ENCODE assay signal across 9 mouse cellular contexts in genomic region chr11:112860797-112861196, GRCm38 (mm10).
DNase-seq lines count a peak whose midpoint lies in the region; ATAC-seq lines count a peak whose summit lies in the region.
"Had no signal": no experiment of that assay in that cellular context is flagged by ENCODE, and none has a peak within 500 bp of the region (broad histone marks: within the 10 kb centered on the region; RNA-seq: fewer than 3 reads in every experiment).

No protein-coding gene starts in this region.

- H3K4me2 ChIP-seq in embryonic facial prominence, embryonic 11.5 days (ENCODE audit: low read depth, low read length) = no peak overlapping the region
- H3K4me2 ChIP-seq in forebrain, embryonic 13.5 days = peak overlapping the region; percentile 24; the same call in 1 of the 2 replicates
- H3K4me2 ChIP-seq in neural tube, embryonic 12.5 days (replicated peaks) = peak overlapping the region; percentile 35; the same call in 1 of the 2 replicates

- ATAC-seq in embryonic facial prominence, embryonic 11.5 days (replicated peaks; ENCODE audit: insufficient number of reproducible peaks, low FRiP score, low TSS enrichment, low read depth) = peak; percentile 90
- ATAC-seq in forebrain, embryonic 13.5 days = peak; percentile 96
- ATAC-seq in neural tube, embryonic 12.5 days (ENCODE audit: low FRiP score, low read depth) = peak; percentile 88

- no peak overlapping the region for H3K9ac ChIP-seq in embryonic facial prominence, embryonic 11.5 days (replicated peaks; ENCODE audit: low read length)
- peak overlapping the region; percentile 18; the same call in 1 of the 2 replicates for H3K9ac ChIP-seq in forebrain, embryonic 13.5 days
- peak overlapping the region; percentile 29; the same call in 1 of the 2 replicates for H3K9ac ChIP-seq in neural tube, embryonic 12.5 days

- H3K4me1 ChIP-seq in embryonic facial prominence, embryonic 11.5 days (ENCODE audit: control insufficient read depth, insufficient read depth, low read length) = no peaks in the 10 kb centered on the region
- peaks cover 23% of the 10 kb centered on the region for H3K4me1 ChIP-seq in forebrain, embryonic 13.5 days
- H3K4me1 ChIP-seq in limb, embryonic 10.5 days = peaks cover 12% of the 10 kb centered on the region
- H3K4me1 ChIP-seq in neural tube, embryonic 12.5 days = peaks cover 21% of the 10 kb centered on the region

- no peak overlapping the region for H3K4me3 ChIP-seq in embryonic facial prominence, embryonic 11.5 days (ENCODE audit: low read depth, low read length)
- H3K4me3 ChIP-seq in forebrain, embryonic 13.5 days = no peak overlapping the region
- H3K4me3 ChIP-seq in limb, embryonic 10.5 days = no peak overlapping the region
- no peak overlapping the region for H3K4me3 ChIP-seq in neural tube, embryonic 12.5 days

- DNase-seq in embryonic facial prominence, embryonic 11.5 days (ENCODE audit: low spot score) = peak; percentile 32
- DNase-seq in limb, embryonic 10.5 days (ENCODE audit: low spot score) = no peak
- DNase-seq in urinary bladder, postnatal 14 days (ENCODE audit: low spot score) = no peak
- DNase-seq in layer of hippocampus, postnatal 10 days (ENCODE audit: low spot score in 2 of 2) = no peak
- no peak for DNase-seq in lung, postnatal 36 days
- DNase-seq: cerebellum, adult 9-10 months had no signal

- WGBS in embryonic facial prominence, embryonic 11.5 days = 24% methylated on average over 11 of the region's 11 CpGs
- WGBS in forebrain, embryonic 13.5 days = 6% methylated on average over 11 of the region's 11 CpGs
- 34% methylated on average over 11 of the region's 11 CpGs for WGBS in limb, embryonic 10.5 days
- 11% methylated on average over 11 of the region's 11 CpGs for WGBS in neural tube, embryonic 12.5 days

- H3K36me3 ChIP-seq in embryonic facial prominence, embryonic 11.5 days (replicated peaks; ENCODE audit: control insufficient read depth, insufficient read depth, low read depth, low read length) = no peaks in the 10 kb centered on the region
- no peaks in the 10 kb centered on the region for H3K36me3 ChIP-seq in forebrain, embryonic 13.5 days (ENCODE audit: poor library complexity, severe bottlenecking)
- H3K36me3 ChIP-seq in limb, embryonic 10.5 days = no peaks in the 10 kb centered on the region
- H3K36me3 ChIP-seq in neural tube, embryonic 12.5 days = no peaks in the 10 kb centered on the region

- no peak overlapping the region for H3K27ac ChIP-seq in embryonic facial prominence, embryonic 11.5 days (replicated peaks; ENCODE audit: low read depth, low read length)
- peak overlapping the region; percentile 81 for H3K27ac ChIP-seq in forebrain, embryonic 13.5 days
- H3K27ac ChIP-seq in limb, embryonic 10.5 days = peak overlapping the region; percentile 59
- H3K27ac ChIP-seq in neural tube, embryonic 12.5 days = peak overlapping the region; percentile 18; the same call in 1 of the 2 replicates

- no peaks in the 10 kb centered on the region for H3K9me3 ChIP-seq in embryonic facial prominence, embryonic 11.5 days (replicated peaks; ENCODE audit: control insufficient read depth, low read length)
- H3K9me3 ChIP-seq in forebrain, embryonic 13.5 days (replicated peaks) = 0 out of 2 replicates have a peak, but pooled peaks cover 3% of the 10 kb centered on the region
- no peaks in the 10 kb centered on the region for H3K9me3 ChIP-seq in limb, embryonic 10.5 days (replicated peaks)
- H3K9me3 ChIP-seq in neural tube, embryonic 12.5 days = 0 out of 2 replicates have a peak, but pooled peaks cover 5% of the 10 kb centered on the region

- no peaks in the 10 kb centered on the region; the same call in 1 of the 2 replicates for H3K27me3 ChIP-seq in embryonic facial prominence, embryonic 11.5 days (ENCODE audit: control insufficient read depth, insufficient read depth, low read length)
- H3K27me3 ChIP-seq in forebrain, embryonic 13.5 days = 0 out of 2 replicates have a peak, but pooled peaks cover 3% of the 10 kb centered on the region
- peaks cover 16% of the 10 kb centered on the region for H3K27me3 ChIP-seq in limb, embryonic 10.5 days (ENCODE audit: low read depth, poor library complexity, severe bottlenecking)
- no peaks in the 10 kb centered on the region for H3K27me3 ChIP-seq in neural tube, embryonic 12.5 days (replicated peaks)
- H3K27me3 ChIP-seq: CH12.LX had no signal
